Mouse (Mus musculus) left cerebral cortex, adult 9 months (tissue): ENCODE measurements around the gene Arih2.

Experiments used
- DNase-seq, 2 experiments: peaks; one replicate each; pipeline ENCODE4 v3.0.0; 2022; ENCODE audit warnings: low spot score in 2 of 2

Gene Arih2

DNA sequence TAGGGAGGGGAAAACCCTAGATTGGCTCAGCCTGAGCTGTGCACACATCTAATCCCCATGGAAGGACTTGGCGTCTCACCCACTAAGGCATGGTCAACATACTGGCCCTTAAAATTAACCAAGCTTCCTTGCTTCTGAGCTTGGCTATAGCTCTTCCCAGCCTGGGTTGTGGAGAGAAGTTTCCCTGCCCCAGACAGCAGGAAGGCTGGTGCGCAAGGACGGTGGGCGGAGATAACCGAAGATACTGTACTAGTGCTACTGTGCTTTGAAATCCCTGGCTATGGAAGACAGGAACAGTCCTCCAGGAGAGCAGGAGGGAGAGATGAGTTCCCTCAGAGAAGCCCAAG, 69.9 kb downstream of the Arih2 start:
- no peak for DNase-seq

DNA sequence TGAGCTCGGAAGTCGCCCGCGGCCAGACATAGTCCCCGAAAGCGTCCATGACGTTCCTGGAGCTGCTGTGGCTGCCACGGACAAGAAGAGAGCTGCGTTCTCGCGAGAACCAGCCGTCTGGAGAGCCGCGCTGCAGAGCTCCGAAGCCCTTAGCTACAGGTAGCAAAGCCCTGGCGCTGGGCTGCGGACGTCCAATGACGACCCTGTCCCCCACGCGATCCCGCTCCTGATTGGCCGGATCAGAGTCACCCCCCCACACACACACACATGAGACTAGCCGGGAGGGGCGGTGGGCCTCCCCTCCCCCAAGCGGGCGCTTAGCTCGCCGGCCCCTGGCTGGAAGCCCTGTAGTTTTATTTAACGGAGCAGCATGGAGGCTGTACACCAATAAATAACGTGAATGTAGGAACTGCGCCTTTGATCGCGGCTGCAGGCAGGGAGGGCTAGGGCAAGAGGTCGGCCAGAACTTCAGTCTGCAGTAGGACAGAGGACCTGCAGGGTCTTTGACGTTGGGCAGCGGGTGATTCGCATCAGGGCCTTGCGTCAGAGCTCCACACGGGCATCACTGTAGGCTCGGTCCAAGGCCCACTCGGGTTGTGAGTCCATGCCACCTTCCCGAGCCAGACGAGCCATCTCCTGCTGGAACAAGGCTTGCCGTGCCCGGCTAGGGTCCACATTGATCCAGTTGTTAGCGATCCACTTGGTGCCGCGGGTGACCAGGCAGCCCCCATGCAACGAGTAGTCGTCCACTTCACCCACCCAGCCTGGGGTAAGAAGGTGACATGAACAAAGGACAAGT, 70.4 kb downstream of the Arih2 start, which contains the start of gene Wdr6:
Wdr6 (minus strand) TSS at position 195 of the 799 bp plus-strand sequence.
- peak; percentile 85 to 90 for DNase-seq

DNA sequence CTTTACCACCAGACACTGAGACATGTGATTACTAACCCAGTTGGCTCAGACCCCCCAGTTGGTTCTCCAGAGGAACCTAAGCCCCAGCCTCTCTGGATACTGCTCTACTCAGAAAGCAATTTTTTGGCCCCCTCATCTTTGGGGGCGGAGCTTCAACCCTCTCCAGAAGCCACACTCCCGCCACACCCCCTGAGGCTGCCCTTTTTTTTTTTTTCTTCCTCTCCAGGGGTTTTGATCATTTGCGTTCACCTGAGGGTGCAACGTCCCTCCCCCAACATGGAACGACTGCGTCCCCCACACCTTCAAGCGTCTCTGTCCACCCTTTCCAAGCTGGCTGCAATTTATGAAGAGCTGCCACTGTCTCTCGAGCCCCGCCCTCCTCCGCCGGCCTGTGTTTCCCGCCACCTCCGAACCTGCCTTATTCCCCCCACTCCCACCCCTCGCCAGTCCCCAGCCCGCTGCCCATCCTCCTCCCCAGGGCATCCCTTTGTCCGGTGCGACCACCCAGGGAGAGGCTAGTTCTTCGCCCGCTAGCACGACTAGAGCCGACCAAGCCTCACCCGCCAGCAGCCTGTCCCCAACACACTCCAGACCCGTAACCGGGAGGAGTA, 71.1 kb downstream of the Arih2 start:
- no peak for DNase-seq

DNA sequence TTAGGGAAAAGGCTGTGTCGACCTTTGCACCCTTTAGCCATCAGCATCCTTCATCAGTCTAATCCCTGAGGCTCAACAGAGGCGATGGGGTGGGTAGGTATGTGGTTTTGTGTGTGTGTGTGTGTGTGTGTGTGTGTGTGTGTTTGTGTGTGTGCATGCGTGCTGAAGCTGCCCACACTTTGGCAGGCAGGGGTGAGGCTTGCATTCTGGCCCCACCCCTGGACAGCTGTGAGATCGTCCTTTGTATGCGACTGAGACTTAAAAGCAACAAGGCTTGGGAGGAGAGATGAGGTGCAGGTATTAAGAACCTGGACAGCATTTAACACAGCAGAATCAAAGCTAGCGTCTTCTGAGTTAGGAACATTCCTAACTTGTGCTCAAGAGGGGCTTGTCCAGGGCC, 72.2 kb downstream of the Arih2 start:
- no peak for DNase-seq

DNA sequence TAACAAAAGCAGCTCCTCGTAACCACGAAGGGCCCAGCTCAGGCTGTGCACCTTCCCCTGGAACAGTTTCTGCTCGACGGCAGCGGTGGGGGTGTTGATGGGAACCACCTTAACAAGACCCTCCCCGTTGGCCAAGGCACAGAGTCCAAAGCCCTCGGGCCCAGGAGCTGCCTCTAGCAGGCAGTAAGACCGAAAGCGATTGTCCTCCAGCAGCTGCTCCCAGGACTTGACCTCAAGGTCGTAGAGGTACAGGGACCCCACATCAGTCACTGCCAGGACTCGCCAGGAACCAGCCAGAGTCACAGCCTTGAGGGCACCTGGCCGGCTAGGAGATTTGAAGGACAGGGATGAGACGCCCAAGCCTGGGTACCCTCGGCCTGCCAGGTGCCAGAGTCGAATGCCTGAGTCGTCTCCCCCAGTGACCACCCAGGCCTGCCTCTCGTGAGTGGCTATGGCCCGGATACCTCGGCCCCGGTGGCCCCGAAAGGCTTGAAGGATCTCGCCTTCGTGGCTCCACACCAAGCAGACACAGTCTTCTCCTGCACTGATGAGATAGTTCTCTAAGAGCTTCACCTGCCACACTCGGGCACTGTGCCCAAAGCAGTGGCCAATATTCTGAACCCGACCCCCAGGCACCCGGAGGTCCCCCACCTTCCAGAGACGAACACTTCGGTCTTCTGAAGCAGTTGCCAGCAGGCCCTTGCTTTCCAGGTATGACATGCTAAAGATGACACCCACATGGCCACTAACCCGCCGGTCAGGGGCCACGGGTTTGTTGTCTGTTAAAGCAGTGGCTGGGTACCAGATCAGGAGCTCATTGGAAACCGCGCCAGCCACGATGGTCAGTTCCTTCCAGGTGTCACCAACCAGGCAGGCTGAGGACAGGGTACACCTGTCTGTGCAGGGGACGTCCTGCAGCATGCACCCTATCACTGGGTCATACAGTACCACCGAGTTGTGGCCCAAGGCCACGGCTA, 73.6 kb downstream of the Arih2 start:
- no peak for DNase-seq

DNA sequence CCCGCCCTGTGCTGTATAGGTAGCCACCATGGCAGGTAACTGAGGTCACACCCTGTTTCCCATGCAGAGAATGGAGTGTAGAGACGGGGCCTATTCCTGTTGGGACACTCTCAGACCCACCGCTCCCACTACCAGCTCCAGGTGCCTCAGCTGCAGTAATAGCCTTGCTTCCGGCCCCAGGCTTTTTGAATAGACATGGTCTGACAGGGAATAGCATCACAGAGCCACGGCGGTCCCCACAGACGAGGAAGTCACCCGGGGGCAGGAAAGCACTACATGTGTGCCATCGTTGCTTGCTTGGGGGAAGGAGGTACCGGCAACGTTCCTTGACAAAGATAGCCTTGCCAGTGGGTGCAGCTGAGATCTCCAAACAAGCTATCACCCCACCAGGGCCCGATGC, 74.3 kb downstream of the Arih2 start:
- no peak for DNase-seq

DNA sequence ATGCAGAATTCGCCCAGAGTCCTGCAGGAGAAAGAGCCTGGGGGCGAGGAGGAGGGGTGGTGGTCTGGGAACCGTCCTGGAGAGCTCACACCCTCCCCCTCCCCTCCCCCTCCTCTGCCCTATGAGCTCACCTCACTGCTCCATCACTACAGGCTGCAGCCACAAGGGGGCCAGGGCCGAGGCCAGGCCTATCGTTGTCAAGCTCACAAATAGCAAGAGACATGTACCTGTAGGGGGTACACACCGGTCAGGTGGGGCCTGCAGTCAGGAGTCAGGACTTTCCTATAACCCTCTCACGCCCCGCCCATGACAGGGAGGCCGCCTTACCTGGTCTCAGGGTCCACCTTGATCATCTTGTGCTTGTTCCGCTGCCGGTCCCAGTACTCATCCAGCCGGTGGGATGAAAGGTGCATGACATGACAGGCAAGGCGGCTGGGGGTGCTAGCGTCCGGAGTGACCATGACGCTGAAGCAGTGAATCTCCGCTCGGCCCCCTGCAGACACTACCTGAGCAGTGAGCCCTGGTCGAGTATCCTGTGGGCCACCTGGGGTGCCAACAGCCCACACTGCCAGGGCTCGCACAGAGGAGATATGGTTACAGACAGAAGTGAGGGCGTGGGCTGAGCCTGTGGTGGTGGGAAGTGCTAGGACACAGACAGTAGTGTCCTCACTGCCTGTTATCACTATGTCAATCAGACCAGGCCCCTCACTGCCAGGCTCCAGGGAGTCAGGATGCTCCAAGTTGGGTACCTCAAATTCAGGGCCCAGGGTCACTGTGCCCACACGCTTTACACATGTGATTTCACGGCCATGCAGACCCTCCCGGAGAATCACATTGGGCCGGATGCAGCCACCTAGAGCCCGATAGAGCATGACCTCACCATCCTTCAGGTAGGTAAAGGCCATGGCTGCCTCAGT, 75.2 kb downstream of the Arih2 start:
- no peak for DNase-seq

DNA sequence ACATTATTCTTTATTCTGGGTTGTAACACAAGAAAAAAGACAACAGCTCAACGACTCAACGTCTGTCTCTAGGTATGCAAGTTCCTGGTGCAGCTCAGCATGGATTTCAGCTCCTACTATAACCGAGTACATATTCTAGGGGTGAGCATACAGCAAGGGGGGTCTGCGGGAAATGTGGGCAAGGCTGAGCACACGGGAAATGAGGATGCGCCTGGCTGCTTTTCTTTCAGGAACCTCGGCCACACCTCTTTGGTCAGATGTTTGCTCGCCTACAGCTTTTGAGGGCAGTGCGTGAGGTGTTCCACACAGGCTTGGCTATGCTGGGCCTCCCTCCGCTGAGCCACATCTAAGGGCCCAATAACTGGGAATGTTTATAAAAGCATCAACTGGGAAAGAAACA, 76.9 kb downstream of the Arih2 start:
- DNase-seq = no peak

DNA sequence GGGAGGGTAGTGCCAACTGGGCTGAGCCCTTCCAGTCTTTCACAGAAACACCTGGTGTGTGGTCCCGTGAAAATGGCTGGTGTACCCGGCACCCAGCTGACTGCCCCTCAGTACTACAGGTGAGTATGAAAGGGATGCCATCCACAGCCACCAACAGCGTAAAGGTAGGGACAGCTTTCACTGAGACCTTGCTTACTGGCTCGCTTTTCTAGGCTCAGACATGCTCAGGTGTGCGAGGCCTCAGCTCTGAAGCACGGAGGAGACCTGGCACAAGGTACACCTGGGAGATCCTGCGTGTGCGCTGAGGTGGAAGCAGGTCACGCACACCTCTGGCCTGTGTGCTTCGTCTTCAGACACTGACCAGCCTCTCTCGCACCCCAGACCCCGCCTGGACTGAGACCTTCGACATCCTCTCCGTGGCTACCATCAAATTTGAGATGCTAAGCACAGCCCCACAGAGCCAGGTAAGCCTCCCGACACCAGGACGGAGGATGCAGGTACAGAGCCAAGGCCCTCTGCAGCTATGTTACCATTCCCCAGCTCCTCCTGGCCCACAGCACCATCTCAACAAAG, 77.7 kb downstream of the Arih2 start:
- no peak for DNase-seq

DNA sequence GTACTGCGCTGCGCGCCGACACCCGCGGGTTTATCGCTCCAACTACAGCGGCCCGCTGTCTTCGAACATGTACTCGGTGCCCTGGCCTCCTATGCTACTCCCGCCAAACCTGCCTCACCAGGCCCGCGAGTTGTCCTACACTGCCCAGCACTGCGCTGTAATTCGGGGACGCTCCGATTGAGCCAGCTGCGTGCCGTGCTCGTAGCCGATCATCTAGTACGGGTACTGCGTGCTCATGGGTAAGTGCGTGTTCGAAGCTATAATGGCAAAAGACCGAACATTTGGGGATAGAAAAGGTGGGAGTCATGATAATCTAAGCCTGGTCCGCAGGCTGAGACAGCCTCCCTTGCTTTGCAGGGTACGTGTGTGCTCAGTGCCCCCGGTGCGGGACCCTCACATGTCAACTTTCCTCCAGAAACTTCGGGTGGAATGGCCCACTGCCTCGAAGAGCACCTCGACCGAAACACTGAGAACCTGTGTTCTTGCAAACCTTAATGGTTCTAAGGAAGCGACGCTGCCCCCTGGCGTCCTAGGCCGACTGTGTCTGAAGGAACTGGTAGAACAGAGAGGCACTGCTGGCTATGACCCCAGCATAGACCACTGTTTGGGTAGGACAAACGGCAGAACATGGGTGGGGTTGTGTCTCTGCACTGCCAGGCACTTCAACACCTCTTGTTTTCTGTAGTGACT, 78.8 kb downstream of the Arih2 start:
- peak in 1 of 2 experiments; percentile 73 for DNase-seq

DNA sequence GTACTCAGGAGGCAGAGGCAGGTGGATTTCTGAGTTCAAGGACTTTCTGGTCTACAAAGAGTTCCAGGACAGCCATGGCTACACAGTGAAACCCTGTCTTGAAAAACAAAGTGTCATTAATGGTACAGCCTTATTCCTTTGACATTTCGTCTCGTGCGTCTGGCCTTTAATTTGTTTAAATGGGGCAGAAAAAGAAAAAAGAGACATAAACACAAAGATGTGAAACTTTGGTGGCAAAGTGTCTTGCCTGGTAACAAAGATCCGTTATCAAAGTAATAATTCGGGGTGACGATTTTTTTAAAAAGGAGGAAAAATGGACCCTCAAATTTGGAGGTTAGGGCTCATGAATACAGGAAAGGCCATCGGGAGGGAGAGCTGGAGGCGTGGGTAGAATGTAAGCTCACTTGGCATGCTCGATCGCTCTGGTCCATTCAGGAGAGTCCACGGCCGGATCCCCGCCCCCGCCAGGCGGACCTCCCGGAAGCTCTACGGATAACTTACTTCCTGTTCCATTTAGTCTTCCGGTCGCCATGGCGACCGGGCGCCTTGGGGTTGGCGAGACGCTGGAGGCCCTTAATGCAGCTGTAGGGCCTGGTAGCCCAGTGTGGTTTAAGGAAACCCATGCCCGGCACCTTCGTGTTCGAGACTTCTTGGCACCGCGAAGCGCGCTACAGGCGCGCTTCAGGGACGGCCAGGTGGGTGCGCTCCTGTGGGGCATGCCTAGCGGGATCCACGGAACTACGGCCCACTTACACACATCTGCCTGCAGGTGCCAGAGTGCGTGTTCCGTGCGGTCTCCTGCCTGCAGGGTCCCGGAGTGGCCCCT, 79.6 kb downstream of the Arih2 start, which contains the start of gene Dalrd3:
Dalrd3 (plus strand) TSS at position 506 of the 826 bp plus-strand sequence.
- peak in 1 of 2 experiments; percentile 92 for DNase-seq

DNA sequence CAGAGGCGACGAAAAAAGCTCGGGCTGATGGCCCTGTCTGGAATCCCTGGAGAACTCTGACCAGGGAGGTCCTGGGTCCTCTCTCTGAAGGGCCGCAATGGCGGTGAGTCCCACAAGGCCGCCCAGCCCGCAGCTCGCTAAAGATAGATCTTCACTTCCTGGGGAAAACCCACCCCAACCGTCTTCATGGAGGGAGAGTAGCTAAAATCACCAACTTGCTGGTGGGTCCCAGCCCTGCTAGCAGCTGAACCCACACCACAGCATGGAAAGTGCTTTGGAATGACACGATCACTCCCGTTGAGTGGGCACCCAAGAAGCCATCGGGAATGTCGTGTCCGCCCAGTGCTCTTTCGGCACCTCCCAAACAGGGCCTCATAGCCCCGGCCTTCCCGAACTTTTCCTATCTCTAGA, 80.7 kb downstream of the Arih2 start:
- DNase-seq = no peak

DNA sequence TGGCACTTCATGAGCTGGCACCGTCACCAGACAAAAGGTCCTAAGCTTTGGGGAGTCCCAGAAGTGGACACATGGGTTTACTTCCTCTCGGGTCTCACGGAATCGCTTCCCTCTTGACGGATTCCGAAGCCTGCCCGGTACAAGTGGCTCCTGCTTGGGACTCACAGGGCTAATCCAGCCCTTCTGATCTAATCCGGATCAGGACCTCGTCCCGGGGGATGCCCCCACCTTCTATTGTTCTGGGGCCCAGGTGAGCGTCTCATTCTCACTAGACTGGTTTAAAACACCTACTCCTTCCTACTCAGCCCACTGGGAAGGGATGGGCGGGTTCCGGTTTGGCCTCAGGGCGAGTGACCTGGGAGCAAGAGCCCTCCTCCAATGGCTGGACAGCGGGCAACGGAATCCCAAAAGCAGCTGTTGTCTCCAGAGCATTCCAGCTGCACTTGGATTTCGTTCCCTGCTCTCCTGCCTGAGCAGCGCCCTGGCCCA, 81.2 kb downstream of the Arih2 start:
- no peak for DNase-seq

DNA sequence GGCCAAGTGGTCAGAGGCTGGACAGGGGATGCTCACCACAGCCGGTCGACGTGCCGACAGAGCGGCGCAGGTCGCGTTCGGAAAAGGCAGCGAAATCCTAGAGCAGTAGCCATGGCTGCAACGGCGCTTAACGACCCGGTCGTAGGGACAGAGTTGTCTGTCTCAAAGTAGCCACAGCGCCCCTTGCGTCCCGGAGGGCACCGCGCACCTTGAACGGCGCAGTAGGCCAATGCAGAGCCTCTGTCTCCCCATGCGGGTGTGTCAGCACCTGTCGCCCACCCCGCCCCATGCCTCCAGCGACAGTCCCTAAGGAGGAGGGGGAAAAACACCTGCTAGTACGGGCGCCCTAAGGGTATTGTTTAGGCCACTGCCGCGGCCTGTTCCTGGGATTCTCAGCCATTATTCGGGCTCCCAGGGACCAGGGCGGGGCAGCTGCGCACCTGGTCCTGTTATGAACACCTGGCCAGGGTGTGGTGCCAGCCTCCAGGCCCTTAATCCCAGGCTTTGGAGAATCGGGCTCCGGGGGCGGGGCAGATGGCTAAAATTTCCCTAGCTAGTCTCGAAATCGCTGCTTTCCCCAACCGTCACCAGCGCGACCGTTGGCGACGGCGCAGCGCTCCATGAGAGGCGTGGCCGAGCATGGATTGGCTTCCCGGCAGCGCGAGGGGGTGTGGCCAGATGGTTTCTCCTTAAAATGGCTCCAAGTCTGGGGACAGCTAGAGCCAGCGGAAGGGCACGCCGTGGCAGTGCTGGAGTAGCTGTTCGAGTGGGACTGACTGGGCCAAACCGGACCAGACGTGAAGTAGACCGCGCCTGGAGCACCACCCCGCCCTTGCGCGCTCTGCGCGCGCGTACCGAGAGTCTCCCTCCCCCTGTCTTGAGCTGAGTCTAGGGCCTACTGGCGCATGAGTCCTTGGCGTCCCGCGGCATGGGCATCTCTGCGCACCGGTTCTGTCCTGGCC, 82.1 kb downstream of the Arih2 start, which contains the start of gene Ndufaf3:
Ndufaf3 (minus strand) TSS at position 620 of the 962 bp plus-strand sequence.
- peak; percentile 88 to 97 for DNase-seq

DNA sequence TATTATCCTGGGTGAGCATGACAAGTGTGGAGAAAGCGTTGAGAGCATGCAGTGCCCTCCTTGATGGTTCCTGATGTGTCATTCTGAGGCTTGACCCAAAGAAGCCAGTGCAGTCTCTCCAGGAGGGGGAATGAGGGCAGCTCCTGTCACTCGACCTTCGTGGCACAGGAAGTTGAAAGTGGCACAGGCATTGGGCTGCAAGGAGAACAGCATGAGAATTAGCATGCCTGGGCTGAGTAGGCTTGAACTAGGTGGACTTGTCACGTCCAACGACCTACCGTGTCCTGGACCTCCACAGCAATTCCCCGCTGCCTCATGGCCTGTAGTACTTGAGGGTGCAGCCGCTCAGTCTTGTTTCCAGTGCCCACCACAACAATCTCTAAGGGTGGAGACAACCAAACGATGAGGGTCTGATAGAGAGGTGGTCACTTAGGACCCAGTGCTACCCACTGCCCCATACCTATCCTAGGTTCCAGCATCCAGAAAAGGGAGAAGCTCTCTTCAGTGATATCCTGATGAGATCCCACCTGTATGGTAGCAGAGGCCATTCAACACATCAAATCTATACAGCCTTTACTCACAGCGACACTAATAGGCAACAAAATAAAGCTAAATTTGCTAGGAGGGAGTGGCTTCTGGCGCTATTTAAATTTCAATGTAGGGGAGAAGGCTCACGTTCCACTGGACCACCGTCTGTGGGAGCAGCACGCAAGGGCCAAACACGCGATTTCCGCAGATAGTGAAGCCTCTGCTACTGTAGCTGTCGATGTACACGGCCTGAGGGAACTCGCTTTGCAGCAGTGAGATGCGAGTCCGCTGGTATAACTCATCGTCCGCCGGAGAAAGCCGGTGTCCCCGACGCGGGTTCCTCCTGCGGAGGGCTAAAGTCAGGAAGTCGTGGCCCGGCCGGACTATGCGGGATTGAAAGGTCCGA, 83.0 kb downstream of the Arih2 start:
- DNase-seq = no peak

DNA sequence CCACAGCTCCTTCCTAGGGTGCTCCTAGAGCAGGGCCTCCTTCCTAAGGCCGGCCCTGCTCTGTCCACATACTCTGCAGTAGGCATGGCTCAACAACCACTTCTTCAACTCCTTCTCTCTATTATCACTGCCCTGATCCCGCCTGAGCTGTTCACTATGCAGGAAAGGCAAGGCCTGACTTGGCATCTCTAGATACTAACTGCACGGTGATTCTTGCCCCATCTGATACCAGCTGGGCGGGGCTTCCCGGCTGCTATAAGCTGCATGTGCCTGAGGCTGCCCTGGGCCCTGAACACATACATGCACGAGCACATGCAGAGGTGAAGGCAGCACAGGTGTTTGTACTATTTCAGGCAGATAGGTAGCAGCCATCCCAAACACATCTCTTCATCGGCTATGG, 85.1 kb downstream of the Arih2 start:
- no peak for DNase-seq

DNA sequence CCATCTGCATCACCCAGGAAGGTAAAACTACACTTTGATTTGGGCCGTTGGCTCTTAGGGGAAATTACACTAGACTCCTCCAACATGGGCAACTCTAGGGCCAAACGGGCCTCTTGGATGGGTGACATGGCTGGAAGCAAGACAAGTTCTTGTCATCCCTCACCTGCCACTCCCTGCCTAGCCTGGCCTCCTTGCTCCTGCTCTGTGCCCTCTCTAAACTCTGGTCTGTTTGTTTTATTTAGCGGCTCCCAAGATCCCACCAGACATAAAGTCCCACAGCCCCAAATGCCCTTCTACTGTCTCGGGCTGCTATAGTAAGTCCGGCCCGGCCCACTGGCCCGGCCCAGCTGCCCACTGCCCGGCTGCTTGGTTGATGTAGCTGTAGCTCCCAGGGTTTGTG, 85.5 kb downstream of the Arih2 start:
- no peak for DNase-seq
